ENCODE assay signal across 8 mouse cellular contexts in the genomic region with DNA sequence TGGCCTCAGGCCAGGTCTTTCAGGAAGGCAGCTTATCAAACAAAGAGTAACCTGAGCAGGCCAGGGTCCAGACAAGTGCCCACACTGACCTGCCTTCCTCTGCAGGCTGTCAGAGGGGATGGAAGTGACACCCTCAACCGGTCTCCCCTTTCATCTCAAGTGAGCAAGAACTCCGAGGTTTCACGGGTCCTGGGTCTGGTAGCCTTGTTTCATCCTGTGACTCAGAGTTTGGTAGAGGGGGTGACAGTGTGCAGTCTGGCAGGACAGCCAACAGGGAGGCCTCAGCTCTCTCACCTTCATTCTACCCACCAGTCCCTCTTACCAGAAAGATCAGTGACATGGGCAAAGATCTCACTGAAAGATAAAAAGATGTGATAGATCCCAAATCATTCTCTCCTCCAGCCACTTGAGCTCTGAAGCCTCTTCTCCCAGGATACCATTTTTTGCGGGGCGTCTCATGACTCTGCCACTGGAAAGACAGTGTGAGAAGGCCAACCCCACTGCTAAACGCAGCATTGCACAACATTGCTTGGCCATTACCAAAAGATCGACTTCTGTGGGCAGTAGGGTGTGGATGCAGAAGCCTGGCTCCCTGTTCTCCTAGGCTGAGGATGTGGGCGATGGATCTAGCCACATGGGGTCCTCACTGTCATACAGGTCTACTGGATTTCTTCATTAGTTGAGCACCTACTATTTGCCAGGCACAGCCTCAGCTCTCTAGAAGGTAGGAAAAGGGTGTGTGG. TPM values are rescaled to one million over a fixed set of nuclear protein-coding genes. Genes with fewer than 3 reads are reported as not detected.
DNase-seq lines count a peak whose midpoint lies in the region; ATAC-seq and TF ChIP-seq lines count a peak whose summit lies in the region.

Gene Maff, plus strand, starts transcription at position 571 of the 743 bp plus-strand sequence.

- H3K9ac ChIP-seq in hindbrain, embryonic 15.5 days, result peak within 1 kb of the TSS; percentile 61
- peak within 1 kb of the TSS; percentile 66 for H3K9ac ChIP-seq in midbrain, postnatal 0 days (replicated peaks; ENCODE audit: low read length, poor library complexity, severe bottlenecking)

- H3K36me3 ChIP-seq in kidney, adult 2 months (ENCODE audit: control insufficient read depth, insufficient read depth, low read length), result no peaks in the 10 kb centered on the region
- no peaks in the 10 kb centered on the region for H3K36me3 ChIP-seq in hindbrain, embryonic 15.5 days
- H3K36me3 ChIP-seq in midbrain, postnatal 0 days (ENCODE audit: insufficient read depth, low read length), result no peaks in the 10 kb centered on the region

- H3K4me1 ChIP-seq in kidney, adult 2 months (ENCODE audit: control insufficient read depth, insufficient read depth, low read length), result peaks cover 7% of the 10 kb centered on the region
- H3K4me1 ChIP-seq in bone marrow, adult 2 months (ENCODE audit: control insufficient read depth, insufficient read depth, low read length), result peaks cover 6% of the 10 kb centered on the region
- peaks cover 11% of the 10 kb centered on the region for H3K4me1 ChIP-seq in hindbrain, embryonic 15.5 days (replicated peaks)
- H3K4me1 ChIP-seq in midbrain, postnatal 0 days (ENCODE audit: insufficient read depth, low read length), result no peaks in the 10 kb centered on the region

- no peak for TF ChIP-seq POLR2A in kidney, adult 2 months (IDR thresholded peaks at IDR 0.05; ENCODE audit: low read depth, low read length)
- no peak for TF ChIP-seq POLR2A in bone marrow, adult 2 months (IDR thresholded peaks at IDR 0.05; ENCODE audit: borderline replicate concordance, control insufficient read depth, low read depth, low read length)

- peak within 1 kb of the TSS; percentile 95 for H3K4me2 ChIP-seq in hindbrain, embryonic 15.5 days
- peak within 1 kb of the TSS; percentile 93 for H3K4me2 ChIP-seq in midbrain, postnatal 0 days (ENCODE audit: low read depth, low read length, poor library complexity, severe bottlenecking)

- no peak for ATAC-seq in hindbrain, embryonic 15.5 days (ENCODE audit: low FRiP score, low read depth)
- ATAC-seq in midbrain, postnatal 0 days (ENCODE audit: low FRiP score), result no peak

- no peak for TF ChIP-seq CTCF in kidney, adult 2 months (conservative IDR thresholded peaks at IDR 0.05; ENCODE audit: insufficient read depth, insufficient read length, low read depth, low read length)
- TF ChIP-seq CTCF in bone marrow, adult 2 months (IDR thresholded peaks at IDR 0.05; ENCODE audit: control insufficient read depth, insufficient read depth, low read length), result no peak
- no peak for TF ChIP-seq CTCF in midbrain, postnatal 0 days (IDR thresholded peaks at IDR 0.05)

- 75% methylated on average over 8 of the region's 8 CpGs for WGBS in kidney, adult 2 months
- 47% methylated on average over 8 of the region's 8 CpGs for WGBS in bone marrow, adult 2 months
- WGBS in hindbrain, embryonic 15.5 days, result 57% methylated on average over 8 of the region's 8 CpGs
- WGBS in midbrain, postnatal 0 days, result 51% methylated on average over 8 of the region's 8 CpGs

- H3K27me3 ChIP-seq in kidney, adult 2 months (replicated peaks; ENCODE audit: control insufficient read depth, insufficient read depth, low read length), result no peaks in the 10 kb centered on the region
- H3K27me3 ChIP-seq in hindbrain, embryonic 15.5 days, result peaks cover 12% of the 10 kb centered on the region; the same call in 1 of the 2 replicates
- 0 out of 2 replicates have a peak, but pooled peaks cover 6% of the 10 kb centered on the region for H3K27me3 ChIP-seq in midbrain, postnatal 0 days (ENCODE audit: insufficient read depth, low read length)

- 0 out of 2 replicates have a peak, but pooled peaks cover 2% of the 10 kb centered on the region for H3K9me3 ChIP-seq in hindbrain, embryonic 15.5 days
- H3K9me3 ChIP-seq in midbrain, postnatal 0 days (ENCODE audit: low read length), result no peaks in the 10 kb centered on the region

- H3K4me3 ChIP-seq in kidney, adult 2 months (ENCODE audit: insufficient read depth, low read depth, low read length), result peak within 1 kb of the TSS; percentile 65
- peak within 1 kb of the TSS; percentile 65 for H3K4me3 ChIP-seq in bone marrow, adult 2 months (replicated peaks; ENCODE audit: control insufficient read depth, low read depth, low read length)
- H3K4me3 ChIP-seq in hindbrain, embryonic 15.5 days, result peak within 1 kb of the TSS; percentile 73
- H3K4me3 ChIP-seq in midbrain, postnatal 0 days (ENCODE audit: low read depth, low read length), result peak within 1 kb of the TSS; percentile 69

- no peak within 1 kb of the TSS for H3K27ac ChIP-seq in kidney, adult 2 months (ENCODE audit: insufficient read depth, low read depth, low read length)
- no peak within 1 kb of the TSS; the same call in 1 of the 2 replicates for H3K27ac ChIP-seq in bone marrow, adult 2 months (ENCODE audit: control insufficient read depth, insufficient read depth, low read depth, low read length, poor library complexity)
- peak within 1 kb of the TSS; percentile 76 for H3K27ac ChIP-seq in hindbrain, embryonic 15.5 days (replicated peaks)
- peak within 1 kb of the TSS; percentile 55 for H3K27ac ChIP-seq in midbrain, postnatal 0 days (ENCODE audit: low read depth, low read length)

- no peak for DNase-seq in kidney, adult 2 months
- no peak for DNase-seq in kidney, adult 9 months
- DNase-seq in midbrain, postnatal 0 days (ENCODE audit: low spot score), result no peak
- no peak for DNase-seq in gastrocnemius, postnatal 10 days
- DNase-seq in spleen, adult 18-20 months, result no peak
- DNase-seq in frontal cortex, adult 2 months (ENCODE audit: extremely low spot score in 1 of 2, low spot score in 1 of 2), result no peak

RNA-seq across cellular contexts. Expression of gene Maff, which starts in this region (rescaled TPM):
- polyA plus RNA-seq in kidney, adult 2 months (2012; rRNA removed), result 1.2 and 1.3 TPM in 2 replicates
- 0.50 and 3.6 TPM in 2 replicates for polyA plus RNA-seq in bone marrow, adult 2 months (2011; ENCODE audit: insufficient read depth, insufficient read length, low replicate concordance, missing spikeins)
- 1.00 and 1.0 TPM in 2 replicates for polyA plus RNA-seq in hindbrain, embryonic 15.5 days (2015; fragmentation: Nextera tagmentation; extraction: Ambion mirVana)
- 4.0 and 5.4 TPM in 2 replicates for total RNA-seq in midbrain, postnatal 0 days (2014; rRNA removed)
- 0.93 and 1.2 TPM in 2 replicates for polyA plus RNA-seq in midbrain, postnatal 0 days (2015; fragmentation: Nextera tagmentation; extraction: Ambion mirVana)
- total RNA-seq in gastrocnemius, postnatal 10 days (2021), result 1 to 10 TPM; 2.0 to 2.6 TPM
- 0.62 and 1.1 TPM in 2 replicates for polyA plus RNA-seq in frontal cortex, adult 2 months (2012; rRNA removed)

Comparison
In these comparisons a context has a peak if more than half of its experiments do, and no peak if none do; other contexts are left out.
1. H3K27ac ChIP-seq: peak in hindbrain, embryonic 15.5 days (single experiment) and midbrain, postnatal 0 days (single experiment); none in kidney, adult 2 months (single experiment) and bone marrow, adult 2 months (single experiment).
2. Peak in every context shown above with its lines, with median percentiles within 50 percentile points of each other: H3K4me3 ChIP-seq.